Mouse (Mus musculus): Measurements from ENCODE around the gene Gstp3. TPM values are rescaled to one million over a fixed set of nuclear protein-coding genes. Genes with fewer than 3 reads are reported as not detected.
A peak's percentile ranks its signal among the peaks of the same experiment; 100 is the strongest.
"Not testable (repeated sequence)": the region's sequence is repeated elsewhere in the genome, so short reads cannot be mapped to it uniquely, and the experiment has no call there.

The Gstp3 gene
- polyA plus RNA-seq, 1 experiment: not detected

DNA sequence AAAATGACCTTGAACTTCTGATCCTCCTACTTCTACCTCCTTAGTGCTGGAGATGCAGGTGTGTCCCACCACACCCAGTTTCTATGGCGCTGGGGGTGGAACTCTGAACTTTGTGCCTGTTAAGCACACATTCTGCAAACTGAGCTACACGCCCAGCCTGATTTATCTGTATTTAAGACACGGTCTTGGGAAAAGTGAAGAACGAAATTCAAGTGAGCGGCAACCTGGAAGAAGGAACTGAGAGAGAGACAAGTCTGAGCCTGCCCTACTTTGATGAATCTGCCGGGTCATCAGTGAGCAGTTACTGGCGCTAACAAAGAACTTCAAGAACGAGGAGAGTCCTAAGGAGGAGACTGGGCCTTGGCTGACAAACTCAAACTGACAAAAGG, 12.5 kb downstream of the Gstp3 start:
- peaks cover 11% of the 10 kb centered on the region for H3K4me1 ChIP-seq (ENCODE audit: control insufficient read depth, insufficient read depth, low read length)
- H3K4me3 ChIP-seq (ENCODE audit: control insufficient read depth, low read depth, low read length): no peak overlapping the region
- no peaks in the 10 kb centered on the region for H3K36me3 ChIP-seq (ENCODE audit: control insufficient read depth, insufficient read depth, low read length)
- TF ChIP-seq CTCF (IDR thresholded peaks at IDR 0.05; ENCODE audit: control insufficient read depth, insufficient read depth, insufficient replicate concordance, low read depth, low read length) (no peak), POLR2A (IDR thresholded peaks at IDR 0.05; ENCODE audit: control insufficient read depth, low read depth, low read length) (no peak)
- H3K27ac ChIP-seq (ENCODE audit: control insufficient read depth, insufficient read depth, low read depth, low read length): peak overlapping the region; percentile 5; the same call in 1 of the 2 replicates
- no peaks in the 10 kb centered on the region for H3K27me3 ChIP-seq (ENCODE audit: control insufficient read depth, insufficient read depth, low read length)

DNA sequence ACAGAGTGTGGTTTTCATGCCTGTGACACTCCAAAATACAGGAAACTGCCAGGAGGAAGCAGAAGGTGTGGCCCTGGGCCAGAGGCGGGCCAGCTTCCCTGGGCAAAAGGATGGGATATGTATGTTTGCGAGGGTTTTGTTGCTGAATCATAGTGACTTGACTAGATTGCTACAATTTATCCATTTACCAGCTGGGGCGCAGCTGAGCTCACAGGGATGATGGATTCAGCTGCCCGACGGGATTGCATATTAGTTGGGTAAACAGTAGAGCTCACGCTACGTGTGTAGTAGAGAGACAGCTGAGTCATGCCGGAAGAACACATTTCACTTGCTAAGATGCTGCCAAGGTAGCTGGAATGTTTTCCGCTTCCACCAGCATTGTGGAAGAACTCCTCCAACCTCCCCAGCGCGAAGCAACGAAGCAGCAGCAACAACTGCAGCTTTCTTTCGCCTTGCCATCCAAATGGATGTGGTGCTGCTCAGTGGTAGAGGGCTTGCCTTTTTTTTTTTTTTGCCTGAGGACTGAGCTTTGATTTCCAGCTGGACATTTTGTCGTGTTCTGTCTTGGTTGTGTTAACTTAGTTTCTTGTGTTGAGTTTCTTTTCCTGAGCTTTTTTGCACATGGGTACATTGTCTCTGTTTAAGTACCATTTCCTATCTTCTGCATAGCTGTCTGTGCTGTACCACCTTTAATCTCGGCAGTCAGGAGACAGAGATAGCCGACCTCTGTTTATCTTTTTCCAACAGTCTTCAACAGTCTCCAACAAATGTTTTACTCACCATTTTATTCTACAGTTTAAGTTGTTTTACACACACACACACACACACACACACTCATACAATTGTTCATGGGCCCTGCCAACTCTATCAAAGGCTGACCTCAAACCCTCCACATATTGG, 13.2 kb downstream of the Gstp3 start, which contains the start of gene Gstp2:
TSS of gene Gstp2 (minus strand) at position 58 of the 900 bp plus-strand sequence.
- TF ChIP-seq POLR2A (IDR thresholded peaks at IDR 0.05; ENCODE audit: control insufficient read depth, low read depth, low read length) (no peak), CTCF (IDR thresholded peaks at IDR 0.05; ENCODE audit: control insufficient read depth, insufficient read depth, insufficient replicate concordance, low read depth, low read length) (no peak)
- H3K27me3 ChIP-seq (ENCODE audit: control insufficient read depth, insufficient read depth, low read length): no peaks in the 10 kb centered on the region
- H3K36me3 ChIP-seq (ENCODE audit: control insufficient read depth, insufficient read depth, low read length): no peaks in the 10 kb centered on the region
- H3K27ac ChIP-seq (ENCODE audit: control insufficient read depth, insufficient read depth, low read depth, low read length): peak within 1 kb of the TSS; percentile 54
- H3K4me3 ChIP-seq (ENCODE audit: control insufficient read depth, low read depth, low read length): no peak within 1 kb of the TSS
- H3K4me1 ChIP-seq (ENCODE audit: control insufficient read depth, insufficient read depth, low read length): peaks cover 11% of the 10 kb centered on the region

DNA sequence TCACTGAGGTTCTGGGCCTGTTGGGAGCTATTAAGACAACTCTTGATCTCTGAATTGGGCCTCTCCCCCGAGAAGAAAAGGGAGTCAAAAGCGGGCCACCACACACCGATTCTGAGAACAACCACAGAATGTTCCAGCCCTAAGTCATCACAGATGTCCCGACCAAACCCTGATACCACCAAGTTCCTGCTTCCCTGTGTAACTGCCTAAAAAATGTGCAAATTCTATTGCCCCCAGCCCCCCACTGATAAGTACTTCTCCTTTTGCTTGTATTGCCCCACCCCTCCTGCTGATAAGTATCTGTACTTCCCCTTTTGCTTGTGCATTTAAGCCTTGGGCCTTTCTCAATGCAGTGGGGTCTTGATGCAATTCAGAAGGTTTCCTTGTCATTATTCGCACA, 15.3 kb downstream of the Gstp3 start:
- not testable (repeated sequence) for H3K4me3 ChIP-seq (ENCODE audit: control insufficient read depth, low read depth, low read length); H3K27ac ChIP-seq (ENCODE audit: control insufficient read depth, insufficient read depth, low read depth, low read length); H3K36me3 ChIP-seq (ENCODE audit: control insufficient read depth, insufficient read depth, low read length); H3K27me3 ChIP-seq (ENCODE audit: control insufficient read depth, insufficient read depth, low read length)
- peaks cover 11% of the 10 kb centered on the region for H3K4me1 ChIP-seq (ENCODE audit: control insufficient read depth, insufficient read depth, low read length)

DNA sequence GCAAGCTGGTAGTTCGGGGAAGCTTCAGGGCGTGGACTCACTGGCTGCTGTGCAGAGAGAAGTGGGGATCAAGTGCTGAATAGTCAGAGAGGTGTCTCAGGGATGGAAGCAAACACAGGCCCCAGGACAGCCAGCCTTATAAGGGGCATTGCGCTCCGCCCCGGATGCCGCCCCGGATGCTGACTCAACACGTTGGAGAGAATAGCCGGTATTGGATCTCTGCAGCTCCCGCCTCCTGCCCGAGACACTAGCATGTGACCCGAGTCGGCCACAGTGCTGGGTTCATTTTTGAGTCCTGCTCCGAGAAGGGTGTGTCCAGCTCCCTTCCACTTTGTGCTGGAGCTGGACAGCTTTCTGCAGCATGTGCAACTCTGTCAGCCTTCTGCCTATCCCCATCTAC, 17.2 kb downstream of the Gstp3 start:
- no peaks in the 10 kb centered on the region for H3K27me3 ChIP-seq (ENCODE audit: control insufficient read depth, insufficient read depth, low read length)
- peaks cover 13% of the 10 kb centered on the region for H3K4me1 ChIP-seq (ENCODE audit: control insufficient read depth, insufficient read depth, low read length)
- TF ChIP-seq CTCF (IDR thresholded peaks at IDR 0.05; ENCODE audit: control insufficient read depth, insufficient read depth, insufficient replicate concordance, low read depth, low read length) (no peak), POLR2A (IDR thresholded peaks at IDR 0.05; ENCODE audit: control insufficient read depth, low read depth, low read length) (no peak)
- H3K36me3 ChIP-seq (ENCODE audit: control insufficient read depth, insufficient read depth, low read length): no peaks in the 10 kb centered on the region
- no peak overlapping the region for H3K27ac ChIP-seq (ENCODE audit: control insufficient read depth, insufficient read depth, low read depth, low read length)
- no peak overlapping the region for H3K4me3 ChIP-seq (ENCODE audit: control insufficient read depth, low read depth, low read length)

DNA sequence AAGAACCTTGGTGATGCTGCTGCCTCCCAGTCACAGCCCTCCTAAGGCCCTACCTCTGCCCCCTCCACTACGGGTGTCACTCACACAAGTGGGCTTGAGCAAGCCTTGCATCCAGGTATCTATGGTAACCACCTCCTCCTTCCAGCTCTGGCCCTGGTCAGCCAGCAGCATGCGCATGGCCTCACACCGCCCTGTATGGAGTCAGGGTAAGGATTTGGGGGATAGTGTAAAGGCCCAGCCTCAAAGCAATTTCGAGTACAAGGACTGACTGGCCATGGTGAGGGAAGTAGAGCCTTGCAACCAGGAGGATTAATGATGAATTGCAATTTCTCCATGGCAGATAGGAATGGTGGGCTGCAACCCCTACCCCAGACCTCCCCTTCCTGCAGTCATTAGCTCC, 17.9 kb downstream of the Gstp3 start:
- not testable (repeated sequence) for H3K36me3 ChIP-seq (ENCODE audit: control insufficient read depth, insufficient read depth, low read length); H3K27ac ChIP-seq (ENCODE audit: control insufficient read depth, insufficient read depth, low read depth, low read length); H3K27me3 ChIP-seq (ENCODE audit: control insufficient read depth, insufficient read depth, low read length); H3K4me1 ChIP-seq (ENCODE audit: control insufficient read depth, insufficient read depth, low read length); H3K4me3 ChIP-seq (ENCODE audit: control insufficient read depth, low read depth, low read length)

DNA sequence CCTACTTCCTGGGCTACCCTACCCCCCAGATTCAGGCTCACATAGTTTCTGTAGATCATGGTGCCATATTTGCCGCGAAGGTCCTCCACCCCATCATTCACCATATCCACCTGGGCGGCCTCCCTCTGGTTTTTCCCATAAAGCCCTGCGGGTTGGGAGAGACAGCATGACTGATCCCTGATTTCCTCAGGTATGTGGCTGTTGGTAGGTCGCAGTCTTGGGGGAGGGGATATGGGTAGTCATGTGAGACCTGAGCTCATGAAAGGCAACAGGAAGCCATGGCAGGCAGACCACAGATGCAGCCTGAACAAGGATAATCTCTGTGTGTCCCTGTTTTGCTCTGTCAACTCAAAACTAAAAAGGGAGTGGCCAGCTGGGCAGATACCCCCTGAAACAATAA, 18.4 kb downstream of the Gstp3 start:
- not testable (repeated sequence) for H3K27me3 ChIP-seq (ENCODE audit: control insufficient read depth, insufficient read depth, low read length); H3K4me1 ChIP-seq (ENCODE audit: control insufficient read depth, insufficient read depth, low read length); H3K27ac ChIP-seq (ENCODE audit: control insufficient read depth, insufficient read depth, low read depth, low read length); H3K36me3 ChIP-seq (ENCODE audit: control insufficient read depth, insufficient read depth, low read length); H3K4me3 ChIP-seq (ENCODE audit: control insufficient read depth, low read depth, low read length)

DNA sequence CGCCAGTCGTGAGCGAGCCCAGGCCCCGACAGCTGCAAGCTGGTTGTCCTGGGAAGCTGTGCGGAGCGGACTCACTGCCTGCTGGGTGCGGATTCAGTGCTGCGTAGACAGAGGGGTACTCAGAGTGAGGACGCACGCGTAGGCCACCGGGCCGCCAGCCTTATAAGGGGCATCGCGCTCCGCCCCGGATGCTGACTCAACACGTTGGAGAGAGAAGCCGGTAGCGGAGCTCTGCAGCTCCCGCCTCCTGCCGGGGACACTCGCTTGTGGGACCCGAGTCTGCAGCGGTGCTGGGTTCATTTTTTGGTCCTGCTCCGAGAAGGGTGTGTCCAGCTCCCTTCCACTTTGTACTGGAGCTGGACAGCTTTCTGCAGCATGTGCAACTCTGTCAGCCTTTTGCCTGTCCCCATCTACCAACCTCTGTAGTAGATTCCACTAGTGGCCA, 21.6 kb downstream of the Gstp3 start, which contains the start of gene Gstp1:
TSS of gene Gstp1 (minus strand) at position 198 of the 445 bp plus-strand sequence.
- peaks cover 5% of the 10 kb centered on the region; the same call in 1 of the 2 replicates for H3K4me1 ChIP-seq (ENCODE audit: control insufficient read depth, insufficient read depth, low read length)
- no peaks in the 10 kb centered on the region for H3K36me3 ChIP-seq (ENCODE audit: control insufficient read depth, insufficient read depth, low read length)
- peak within 1 kb of the TSS; percentile 87 for H3K4me3 ChIP-seq (ENCODE audit: control insufficient read depth, low read depth, low read length)
- TF ChIP-seq CTCF (IDR thresholded peaks at IDR 0.05; ENCODE audit: control insufficient read depth, insufficient read depth, insufficient replicate concordance, low read depth, low read length) (no peak), POLR2A (IDR thresholded peaks at IDR 0.05; ENCODE audit: control insufficient read depth, low read depth, low read length) (peak; percentile 90)
- no peaks in the 10 kb centered on the region for H3K27me3 ChIP-seq (ENCODE audit: control insufficient read depth, insufficient read depth, low read length)
- H3K27ac ChIP-seq (ENCODE audit: control insufficient read depth, insufficient read depth, low read depth, low read length): peak within 1 kb of the TSS; percentile 70

DNA sequence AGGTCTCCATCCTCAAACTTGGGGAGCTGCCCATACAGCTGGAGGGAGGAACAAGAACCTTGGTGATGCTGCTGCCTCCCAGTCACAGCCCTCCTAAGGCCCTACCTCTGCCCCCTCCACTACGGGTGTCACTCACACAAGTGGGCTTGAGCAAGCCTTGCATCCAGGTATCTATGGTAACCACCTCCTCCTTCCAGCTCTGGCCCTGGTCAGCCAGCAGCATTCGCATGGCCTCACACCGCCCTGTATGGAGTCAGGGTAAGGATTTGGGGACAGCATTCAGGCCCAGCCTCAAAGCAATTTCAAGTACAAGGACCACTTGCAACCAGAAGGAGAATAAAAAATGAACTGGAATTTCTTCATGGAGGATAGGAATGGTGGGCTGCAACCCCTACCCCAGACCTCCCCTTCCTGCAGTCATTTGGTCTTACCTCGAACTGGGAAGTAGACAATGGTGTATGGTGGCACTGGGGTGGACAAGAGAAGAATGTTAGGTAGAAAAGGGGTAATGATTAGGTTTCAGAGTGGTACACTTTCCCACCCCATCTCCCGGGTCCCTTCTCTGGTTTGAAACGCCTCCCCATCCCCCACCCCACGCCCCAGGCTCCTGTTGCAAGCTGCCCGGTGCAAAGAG, 22.1 kb downstream of the Gstp3 start:
- not testable (repeated sequence) for H3K36me3 ChIP-seq (ENCODE audit: control insufficient read depth, insufficient read depth, low read length); H3K27me3 ChIP-seq (ENCODE audit: control insufficient read depth, insufficient read depth, low read length); H3K4me1 ChIP-seq (ENCODE audit: control insufficient read depth, insufficient read depth, low read length)
- H3K27ac ChIP-seq (ENCODE audit: control insufficient read depth, insufficient read depth, low read depth, low read length): peak overlapping the region; percentile 70
- H3K4me3 ChIP-seq (ENCODE audit: control insufficient read depth, low read depth, low read length): peak overlapping the region; percentile 87

Measured in testis, adult 2 months (tissue).